Mouse (Mus musculus) sigmoid colon, adult 10 weeks (tissue): Measurements from ENCODE around the gene Hist1h2ad. TPM values are rescaled to one million over a fixed set of nuclear protein-coding genes. Genes with fewer than 3 reads are reported as not detected.

Source experiments
- polyA plus RNA-seq: library from polyadenylated mRNA; stranded (reverse); fragments of 350-450 nt; fragmentation: Illumina TruSeq; extraction: RNeasy Lipid Tissue Mini Kit (QIAGEN cat#74804); gene quantifications from one replicate; pipeline ENCODE4 v1.2.3, GENCODE M21; 2014; ENCODE audit warnings: low read depth, low replicate concordance

The Hist1h2ad gene
- polyA plus RNA-seq, result not detected

GRCm38 (mm10) chr13:23573898-23574524, at the start of gene Hist1h2ad, which contains the start of gene Hist1h2bf:
Gene Hist1h2ad (plus strand): TSS chr13:23574381.
Gene Hist1h2bf (minus strand): TSS chr13:23574196.

GRCm38 (mm10) chr13:23530901-23531875, 43.0 kb upstream of the Hist1h2ad start, which contains the start of gene Hist1h4h:
Gene Hist1h4h (plus strand): TSS chr13:23531050.

GRCm38 (mm10) chr13:23533560-23534367, 40.4 kb upstream of the Hist1h2ad start, which contains the start of gene Hist1h2af:
Gene Hist1h2af (plus strand): TSS chr13:23533906.

GRCm38 (mm10) chr13:23535137-23536075, 38.8 kb upstream of the Hist1h2ad start, which contains the start of gene Hist1h3g:
Gene Hist1h3g (plus strand): TSS chr13:23535422.

GRCm38 (mm10) chr13:23542999-23543607, 31.1 kb upstream of the Hist1h2ad start, which contains the start of gene Hist1h2bh:
Gene Hist1h2bh (minus strand): TSS chr13:23543392.

GRCm38 (mm10) chr13:23543965-23544786, 30.0 kb upstream of the Hist1h2ad start, which contains the start of gene Hist1h3f:
Gene Hist1h3f (plus strand): TSS chr13:23544052.

GRCm38 (mm10) chr13:23551146-23551834, 22.9 kb upstream of the Hist1h2ad start, which contains the start of gene Hist1h4f:
Gene Hist1h4f (minus strand): TSS chr13:23551648.

GRCm38 (mm10) chr13:23552962-23553361, 21.2 kb upstream of the Hist1h2ad start, which contains the start of gene Hist1h1d:
Gene Hist1h1d (plus strand): TSS chr13:23553262.

GRCm38 (mm10) chr13:23561883-23562659, 12.1 kb upstream of the Hist1h2ad start, which contains the start of gene Hist1h3e:
Gene Hist1h3e (minus strand): TSS chr13:23562369.

GRCm38 (mm10) chr13:23571022-23571503, 3.1 kb upstream of the Hist1h2ad start, which contains the start of the genes Hist1h2ae and Hist1h2bg:
Gene Hist1h2ae (minus strand): TSS chr13:23571220.
Gene Hist1h2bg (plus strand): TSS chr13:23571396.

GRCm38 (mm10) chr13:23575271-23575851, 1.2 kb downstream of the Hist1h2ad start, which contains the start of gene Hist1h3d:
Gene Hist1h3d (plus strand): TSS chr13:23575763.

GRCm38 (mm10) chr13:23581408-23582218, 7.4 kb downstream of the Hist1h2ad start, which contains the start of gene Hist1h4d:
Gene Hist1h4d (plus strand): TSS chr13:23581598.

GRCm38 (mm10) chr13:23620733-23621531, 46.8 kb downstream of the Hist1h2ad start, which contains the start of gene Hist1h2be:
Gene Hist1h2be (minus strand): TSS chr13:23621124.

GRCm38 (mm10) chr13:23622175-23622671, 48.0 kb downstream of the Hist1h2ad start, which contains the start of gene Hist1h1e:
Gene Hist1h1e (minus strand): TSS chr13:23622558.

